Mouse (Mus musculus) testis, postnatal 10 days (tissue): ENCODE measurements at regions not wholly inside any gene's neighbourhood (a gene's known extent, or its start where the extent isn't known, plus 50 kb on each side); places are given as distances from the start of the nearest gene placed in this dataset.

Source experiments
- DNase-seq: peaks from one replicate; pipeline ENCODE4 v3.0.0; 2021; ENCODE audit warnings: low spot score

DNA sequence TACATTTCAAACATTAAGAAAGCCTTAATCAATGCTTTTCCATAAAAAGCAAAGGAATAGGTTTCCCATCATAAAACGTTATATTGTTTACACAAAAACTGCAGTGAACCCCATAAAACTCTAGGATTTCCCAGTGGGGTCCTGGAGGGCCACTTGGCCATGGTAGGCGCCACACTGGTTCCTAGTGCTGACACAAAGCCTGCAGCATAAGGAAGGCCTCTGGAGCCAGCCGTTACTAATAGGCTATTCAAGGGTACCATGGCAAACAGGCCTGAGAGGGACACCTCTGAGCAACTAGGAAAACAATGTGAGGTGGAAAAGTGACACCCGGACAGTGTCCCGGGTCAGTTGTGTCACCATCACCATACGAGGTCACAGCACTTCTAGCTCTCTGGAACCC is 231.9 kb downstream of the Ttc32 start:
- no peak for DNase-seq

DNA sequence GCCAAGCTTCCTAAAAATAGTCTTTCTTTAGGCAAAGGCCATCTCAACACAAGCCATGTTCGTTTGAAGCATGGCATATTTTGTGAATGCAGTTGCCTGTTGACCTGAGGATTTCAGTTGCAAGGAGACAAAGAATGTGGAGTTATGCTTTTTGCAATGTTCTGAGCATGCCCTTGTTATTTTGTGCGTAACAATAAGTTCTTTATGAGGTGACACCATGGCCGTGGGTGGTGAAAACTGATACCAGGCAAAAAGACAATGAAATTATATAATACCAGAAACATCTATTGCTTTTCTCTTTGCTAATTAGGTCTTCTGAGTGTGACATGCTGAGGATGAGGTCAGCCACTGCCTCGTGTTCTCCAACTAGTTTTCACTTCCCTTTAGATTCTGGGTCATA is 236.4 kb downstream of the Ttc32 start:
- no peak for DNase-seq

DNA sequence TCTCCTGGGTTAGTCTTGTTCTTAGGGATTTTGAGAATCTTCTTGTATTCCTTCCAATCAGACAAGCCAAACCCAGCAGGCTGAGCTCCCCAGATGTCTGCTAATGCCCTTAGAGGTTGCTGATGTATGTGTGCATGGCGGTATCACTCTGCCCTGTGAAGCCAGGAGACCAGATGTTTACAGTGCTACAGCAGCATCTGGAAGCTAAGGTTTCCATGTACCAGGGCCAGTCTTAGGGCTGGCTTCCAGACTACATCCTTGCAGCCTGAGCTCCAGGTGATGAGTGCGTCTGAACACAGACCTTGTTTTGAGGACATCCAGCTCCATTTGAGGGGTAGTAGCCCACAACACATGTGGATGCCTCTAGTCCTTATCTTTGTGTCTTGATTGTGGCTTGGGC is 241.7 kb downstream of the Ttc32 start:
- DNase-seq = no peak

DNA sequence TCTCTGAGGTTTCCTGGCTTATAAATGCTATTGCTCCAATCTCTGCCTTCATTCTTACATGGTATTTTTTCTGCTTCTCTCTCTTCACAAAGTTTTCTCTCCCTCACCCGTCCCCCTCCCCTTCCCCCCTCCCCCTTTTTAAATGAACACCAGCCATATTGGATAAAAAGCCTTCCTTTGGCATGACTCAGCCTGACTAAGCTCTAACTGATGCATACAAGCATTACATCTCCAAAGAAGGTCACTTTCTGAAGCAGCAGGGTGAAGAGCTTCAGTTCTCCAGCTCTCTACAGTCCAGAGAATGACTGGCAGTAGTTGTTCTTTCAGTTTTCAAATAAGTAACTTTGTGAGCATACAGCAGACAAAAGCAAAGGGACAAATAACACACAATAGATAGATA is 244.4 kb downstream of the Ttc32 start:
- DNase-seq = no peak

DNA sequence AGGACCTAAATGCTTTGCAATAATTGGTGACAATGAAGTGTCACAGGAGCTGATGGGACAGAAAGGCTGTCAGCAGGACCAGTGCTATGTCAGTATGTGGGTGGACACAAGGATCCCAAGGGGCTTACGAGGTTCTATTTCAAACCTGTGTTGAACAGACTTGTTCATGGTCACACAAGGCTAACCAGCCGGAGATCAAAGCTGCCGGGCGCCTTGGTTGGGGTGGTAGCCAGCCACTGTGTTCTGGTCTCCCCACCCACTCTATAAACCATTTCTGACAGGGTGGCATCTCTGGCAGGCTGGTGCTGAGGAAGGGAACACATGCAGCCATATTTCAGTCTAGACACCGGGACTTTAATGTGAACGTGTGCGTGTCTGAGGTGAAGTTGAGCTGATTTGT is 245.9 kb downstream of the Ttc32 start:
- no peak for DNase-seq

DNA sequence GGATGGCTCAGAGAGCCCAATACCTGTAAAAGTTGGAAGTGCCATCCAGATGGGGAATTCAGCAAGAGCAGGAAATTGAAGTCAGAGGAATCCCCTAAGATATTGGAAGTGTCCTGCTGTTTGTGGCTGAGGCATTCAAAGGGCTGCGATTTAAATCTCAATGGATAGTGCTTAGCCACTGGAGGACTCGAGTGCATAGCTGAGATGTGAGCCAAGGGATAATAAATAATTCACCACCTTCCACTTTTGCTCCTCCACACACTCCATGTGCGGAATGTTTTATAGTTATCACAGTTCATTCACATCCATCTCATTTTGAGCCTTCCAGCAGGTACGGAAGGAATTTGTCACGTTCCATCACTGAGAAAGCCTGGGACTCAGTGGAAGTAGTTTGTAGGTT is 248.9 kb downstream of the Ttc32 start:
- no peak for DNase-seq

DNA sequence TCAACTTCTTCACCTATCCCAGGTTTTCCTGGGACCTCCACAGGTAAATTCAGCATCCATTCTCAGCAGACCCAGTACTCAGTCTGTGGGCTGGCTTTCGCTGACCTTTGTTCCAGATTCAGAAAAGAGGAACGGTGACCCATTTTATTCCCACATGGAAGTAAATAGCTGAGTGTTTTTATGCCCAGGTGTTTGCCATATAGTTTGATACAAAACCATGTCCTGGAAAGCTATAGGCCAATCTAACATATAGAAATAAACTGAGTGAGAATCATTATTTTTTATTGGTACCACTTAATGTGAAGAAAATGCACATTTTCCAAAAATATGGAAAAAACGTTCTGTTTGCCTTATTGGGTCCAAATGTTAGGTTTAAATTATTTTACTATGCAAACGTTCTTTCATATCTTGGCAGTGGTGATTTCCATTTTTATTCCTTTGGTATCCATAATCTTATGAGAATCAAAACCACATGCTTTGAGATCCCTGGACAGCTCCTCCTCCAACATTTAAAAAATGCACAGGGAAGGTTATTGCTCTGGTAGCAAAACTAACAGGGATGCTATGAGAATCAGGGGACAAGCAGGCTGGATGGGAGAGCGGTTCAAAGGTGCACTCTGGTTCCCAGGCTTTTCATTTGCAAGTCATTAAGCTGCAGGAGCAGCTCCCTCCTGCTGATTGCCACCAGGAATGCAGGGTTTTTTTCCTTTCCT is 250.3 kb downstream of the Ttc32 start:
- DNase-seq = no peak

DNA sequence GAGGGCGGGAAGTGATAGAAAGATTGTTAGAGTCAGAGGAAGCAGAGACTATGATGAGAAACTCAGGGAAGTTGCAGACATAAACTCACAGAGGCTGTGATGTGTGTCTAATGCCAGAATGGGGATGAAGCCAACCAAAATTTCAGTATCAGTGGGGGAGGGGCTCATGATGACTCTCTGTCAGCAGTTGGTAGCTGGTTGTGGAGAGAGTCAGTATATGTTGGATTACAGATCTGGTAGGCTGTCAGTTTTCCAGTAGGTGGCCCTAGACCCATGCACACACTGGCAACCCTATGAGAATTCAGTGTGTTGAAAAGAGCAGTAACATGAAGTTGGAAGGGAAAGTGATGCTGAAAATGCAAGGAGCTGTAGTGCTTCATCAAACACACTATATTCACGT is 257.5 kb downstream of the Ttc32 start:
- no peak for DNase-seq

DNA sequence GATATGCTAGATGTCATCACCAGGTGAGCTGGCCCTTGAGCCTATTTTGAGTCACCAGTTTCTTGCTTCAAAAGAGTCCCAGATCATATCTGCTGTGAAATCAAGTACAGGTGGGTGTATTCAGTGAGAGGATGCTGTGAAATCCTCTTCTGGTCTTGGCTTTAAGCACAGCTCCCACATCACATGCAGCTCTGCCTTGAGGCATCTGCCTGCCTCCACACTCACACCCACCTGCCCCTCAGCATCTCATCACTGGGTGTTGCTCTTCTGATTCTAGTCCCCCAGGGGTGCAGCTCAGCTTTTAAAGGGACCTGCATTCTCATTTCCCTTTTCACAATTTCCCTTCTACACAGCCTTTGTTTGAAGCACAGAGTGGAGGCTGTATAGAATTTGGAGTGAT is 262.9 kb downstream of the Ttc32 start:
- no peak for DNase-seq

DNA sequence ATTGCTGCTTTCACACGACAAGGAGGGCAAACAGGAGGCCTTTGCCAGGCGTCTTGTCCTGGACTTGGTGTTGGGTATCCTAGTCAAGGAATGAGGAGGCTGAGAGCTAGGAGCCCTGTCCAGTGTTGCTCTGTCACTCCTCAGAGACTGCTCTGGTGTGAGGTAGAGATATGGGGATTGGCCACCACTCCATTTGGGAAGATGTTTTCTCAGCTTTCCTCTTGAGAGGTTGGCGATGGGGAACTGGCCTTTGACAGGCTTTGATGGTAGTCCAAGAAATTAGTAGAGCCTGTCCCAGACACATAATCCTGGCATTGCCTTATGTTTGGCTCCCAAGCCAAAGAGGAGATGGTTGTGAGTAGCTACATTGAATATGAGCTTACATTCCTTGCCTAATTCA is 265.4 kb downstream of the Ttc32 start:
- DNase-seq = no peak

DNA sequence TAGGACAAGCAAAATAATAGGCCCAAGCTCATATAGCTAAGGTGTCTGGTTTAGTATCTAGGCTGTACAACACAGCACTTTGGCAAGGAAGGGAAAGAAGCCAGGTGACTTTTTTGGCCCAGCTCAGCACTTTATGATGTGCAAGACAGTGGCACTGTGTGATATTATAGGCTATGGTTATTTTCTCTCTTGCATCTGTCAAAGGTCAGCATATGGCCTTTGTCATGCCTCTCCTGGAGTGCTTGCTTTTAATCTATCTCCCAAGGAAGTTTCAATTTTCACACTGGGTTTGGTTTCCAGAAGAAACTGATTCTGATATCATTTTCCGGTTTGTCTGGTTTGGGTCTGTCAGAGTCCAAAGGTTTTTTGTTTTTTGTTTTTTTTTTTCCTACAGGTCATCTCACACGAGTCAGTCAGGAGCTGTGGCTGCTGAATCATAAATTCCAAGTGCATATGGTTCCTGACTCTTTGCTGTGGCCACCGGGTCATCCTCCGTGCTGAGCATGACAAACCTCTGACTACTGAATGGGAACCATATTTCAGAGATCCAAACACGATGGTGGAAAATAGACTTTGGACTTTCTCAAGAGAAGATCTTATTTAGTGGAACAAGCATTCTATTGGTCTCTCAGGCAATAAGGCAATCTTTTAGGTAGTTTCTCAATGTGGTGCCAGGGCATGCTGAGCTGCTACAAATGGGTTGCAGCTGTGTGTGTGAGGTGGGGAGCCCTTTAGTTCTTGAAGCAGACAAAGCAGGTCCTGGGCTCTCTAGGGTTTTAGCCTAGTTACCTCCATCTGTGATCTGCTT is 269.3 kb downstream of the Ttc32 start:
- DNase-seq = no peak

DNA sequence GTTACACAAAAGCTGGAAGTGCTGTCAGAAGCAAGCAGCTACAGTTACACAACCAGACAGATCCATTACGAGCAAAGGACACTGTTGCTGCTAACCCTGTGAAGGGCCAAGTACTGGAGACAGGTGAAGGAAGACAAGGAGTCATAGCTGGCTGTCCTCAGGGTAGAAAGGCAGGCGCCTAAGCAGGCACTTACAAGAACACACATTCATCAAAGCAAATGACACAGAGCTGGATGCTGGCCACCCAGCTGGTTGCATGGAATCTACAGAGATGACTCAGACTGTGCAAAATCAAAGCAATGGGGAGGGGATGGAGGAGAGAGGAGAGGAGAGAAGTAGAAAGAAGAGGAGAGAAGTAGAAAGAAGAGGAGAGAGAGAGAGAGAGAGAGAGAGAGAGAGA is 265.8 kb upstream of the Osr1 start:
- DNase-seq = no peak

DNA sequence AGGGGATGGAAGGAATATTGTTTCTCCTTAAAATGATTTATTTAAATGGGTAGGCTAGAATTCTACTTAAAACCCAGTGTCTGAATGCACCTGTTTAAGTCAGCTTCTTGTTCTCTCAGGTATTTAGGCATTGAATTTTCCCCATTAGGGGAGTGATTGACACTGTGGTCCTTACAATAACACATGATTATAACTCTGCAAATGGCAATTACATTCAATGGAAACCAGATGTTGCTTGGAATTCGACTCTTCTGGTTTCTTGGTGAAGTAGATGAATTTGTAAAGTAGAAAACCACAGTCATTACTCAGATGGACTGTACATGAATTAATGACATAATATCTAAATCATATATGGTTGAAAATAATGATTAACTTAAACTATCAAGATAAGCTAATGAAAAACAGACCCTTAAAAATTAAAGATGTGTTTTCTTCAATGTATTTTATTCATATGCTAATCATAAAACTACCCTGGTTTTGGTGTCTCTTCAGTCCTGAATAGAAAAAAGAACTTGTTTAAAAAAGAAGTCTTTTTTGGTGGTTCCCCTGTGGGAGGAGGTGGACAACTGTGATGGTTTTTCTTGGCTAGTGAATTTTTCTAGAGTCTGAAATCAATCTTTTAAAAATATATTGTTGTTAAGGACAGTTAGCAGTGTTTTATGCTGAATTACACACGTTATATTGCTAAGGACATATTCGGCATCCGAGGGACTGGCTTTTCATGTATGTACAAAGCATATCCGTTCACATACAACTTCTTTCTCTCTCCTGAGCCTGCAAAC is 231.8 kb upstream of the Osr1 start:
- DNase-seq = no peak

DNA sequence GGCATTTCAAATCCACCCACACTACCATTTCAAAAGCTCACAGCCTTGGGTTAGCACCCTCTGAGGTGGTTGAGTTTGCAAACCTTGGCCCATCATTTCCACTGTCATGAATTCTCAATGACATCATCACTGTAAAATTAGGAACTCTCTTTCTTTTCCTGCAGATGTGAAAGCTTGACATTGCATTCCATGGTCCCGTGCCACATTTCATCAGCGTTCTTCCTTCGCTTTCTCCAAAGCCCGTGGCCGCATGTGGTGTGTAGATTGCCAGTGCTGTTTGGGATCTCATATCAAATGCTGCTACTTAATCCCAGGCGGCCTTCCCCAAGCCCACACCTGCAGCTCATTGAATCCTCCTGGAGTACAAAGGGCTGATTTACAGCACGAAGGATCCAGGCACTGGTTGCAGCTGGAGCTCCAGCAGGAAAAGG is 231.1 kb upstream of the Osr1 start:
- no peak for DNase-seq

DNA sequence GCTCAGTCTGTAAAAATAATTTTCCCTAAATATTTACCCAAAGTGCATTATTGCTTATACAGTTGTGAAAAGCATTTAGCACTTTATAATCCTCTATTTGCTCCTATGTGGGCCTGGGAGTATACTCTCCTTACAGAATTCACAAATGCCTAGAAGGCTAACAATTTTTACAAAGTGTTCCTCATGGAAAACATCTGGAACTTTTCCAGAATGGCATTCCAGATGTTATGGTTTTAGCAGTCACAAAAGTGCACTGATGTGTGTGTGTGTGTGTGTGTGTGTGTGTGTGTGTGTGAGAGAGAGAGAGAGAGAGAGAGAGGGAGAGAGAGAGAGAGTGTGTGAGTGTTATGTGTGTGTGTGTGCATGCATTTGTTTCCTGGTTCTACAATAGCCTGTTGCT is 229.1 kb upstream of the Osr1 start:
- DNase-seq = no peak

DNA sequence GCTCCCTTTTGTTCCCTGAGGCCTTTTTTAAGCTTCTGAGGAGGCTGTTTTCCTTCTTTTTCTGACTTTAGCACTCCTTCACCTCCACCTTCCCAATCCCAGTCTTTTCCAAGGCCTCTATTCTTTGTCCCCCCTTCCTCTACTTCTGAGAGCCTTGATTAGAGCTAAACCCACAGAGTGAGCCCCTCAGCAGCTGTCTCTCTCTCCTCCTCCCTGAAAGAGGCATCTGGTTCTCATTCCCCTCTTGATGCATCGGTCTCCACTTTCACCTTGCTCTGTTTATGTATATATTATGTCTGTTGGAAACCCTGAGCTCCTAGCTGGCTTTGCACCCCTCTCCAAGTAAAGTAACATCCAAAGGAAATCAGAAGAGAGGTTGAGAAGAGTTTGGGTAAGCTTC is 224.6 kb upstream of the Osr1 start:
- DNase-seq = no peak

DNA sequence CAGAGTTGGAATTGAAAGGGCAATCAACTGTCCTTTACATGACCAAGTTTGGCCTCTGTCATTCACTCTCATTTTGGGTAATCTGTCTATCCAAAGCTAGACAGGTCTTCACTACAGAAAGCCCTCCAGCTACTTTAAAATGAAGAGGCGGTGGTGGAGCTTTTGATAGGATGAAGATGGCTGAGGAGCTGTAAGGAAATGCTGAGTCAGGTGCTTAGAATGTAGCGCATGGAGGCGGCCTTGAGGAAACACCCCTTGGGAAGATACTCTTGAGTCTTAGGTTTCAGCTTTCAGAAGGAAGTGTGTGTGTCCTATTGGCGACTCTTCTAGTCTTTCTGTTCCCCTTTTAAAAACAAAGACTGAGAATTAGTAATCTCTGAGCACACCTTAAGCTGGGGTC is 214.4 kb upstream of the Osr1 start:
- DNase-seq = no peak

DNA sequence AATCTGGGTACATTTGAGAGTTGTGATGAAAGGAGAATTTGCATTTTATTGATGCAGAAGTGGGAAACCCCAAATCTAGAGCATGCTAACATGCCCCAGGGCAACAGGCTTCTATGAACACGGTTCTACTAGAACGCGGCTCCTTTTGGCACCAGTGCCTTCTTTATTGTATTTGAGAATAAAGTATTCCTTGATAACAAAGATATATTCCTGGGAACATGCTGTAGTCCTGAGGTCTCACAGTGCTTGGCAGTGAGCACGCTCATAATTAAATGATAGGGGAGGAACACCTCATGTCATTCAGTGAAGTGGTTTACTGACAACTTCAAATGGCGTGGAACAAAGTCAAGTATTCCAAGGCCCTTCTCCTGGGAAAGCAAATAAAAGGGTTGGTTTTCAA is 212.1 kb upstream of the Osr1 start:
- no peak for DNase-seq

DNA sequence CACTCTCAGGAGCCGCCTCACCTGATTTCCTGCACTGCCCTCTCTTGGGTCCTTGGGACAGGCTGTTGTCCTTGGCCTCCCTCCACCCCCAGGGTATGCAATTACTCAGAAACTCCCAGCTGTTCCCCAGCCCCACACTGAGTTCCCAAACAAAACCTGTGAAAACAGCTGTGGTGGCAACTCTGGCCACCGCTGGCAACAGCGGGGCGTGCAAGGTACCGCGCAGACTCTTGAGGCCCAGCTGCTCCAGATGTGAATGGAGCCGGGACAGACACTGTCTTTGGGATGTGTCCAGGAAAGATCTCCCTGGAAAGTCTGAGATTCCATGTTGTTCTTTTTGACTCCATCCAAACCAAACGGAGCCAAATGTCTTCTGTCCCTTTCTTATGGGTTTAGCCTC is 211.0 kb upstream of the Osr1 start:
- peak; percentile 39 for DNase-seq

DNA sequence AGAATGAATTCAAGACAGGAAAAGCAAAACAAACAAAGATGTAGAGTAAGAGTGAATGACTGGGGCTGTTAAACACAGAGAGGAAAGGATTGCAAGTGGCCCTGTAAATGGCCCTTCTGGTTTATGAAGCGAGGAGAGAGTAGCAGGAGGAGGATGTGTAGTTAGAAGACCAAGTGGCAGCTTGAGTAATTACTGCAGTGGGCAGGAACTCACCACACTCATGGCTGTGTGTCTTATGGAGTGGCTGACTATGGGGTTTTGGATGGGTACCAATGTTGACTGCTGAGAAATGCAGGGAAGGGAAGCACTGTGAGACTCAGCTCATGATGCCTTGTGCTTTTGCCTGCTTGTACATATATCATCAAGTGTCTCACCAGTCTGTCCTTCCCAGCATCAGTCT is 204.0 kb upstream of the Osr1 start:
- DNase-seq = no peak

DNA sequence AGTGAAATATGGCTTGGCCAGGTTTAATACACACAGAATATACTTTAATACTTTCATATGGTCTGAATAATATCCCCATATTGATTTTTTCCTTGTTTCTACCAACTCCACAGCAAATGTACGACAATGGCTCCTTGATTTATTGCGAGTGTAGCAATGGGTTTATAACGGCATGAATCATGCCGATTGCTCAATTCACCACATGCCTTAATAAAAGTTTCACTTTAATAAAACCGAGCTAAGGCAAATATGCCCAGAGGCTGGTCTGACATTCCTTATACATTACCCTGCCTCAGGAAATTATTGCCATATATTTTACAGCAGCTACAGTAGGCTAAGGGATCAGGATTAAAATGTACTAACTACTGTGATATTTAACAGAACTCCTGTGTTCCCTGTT is 201.2 kb upstream of the Osr1 start:
- no peak for DNase-seq

DNA sequence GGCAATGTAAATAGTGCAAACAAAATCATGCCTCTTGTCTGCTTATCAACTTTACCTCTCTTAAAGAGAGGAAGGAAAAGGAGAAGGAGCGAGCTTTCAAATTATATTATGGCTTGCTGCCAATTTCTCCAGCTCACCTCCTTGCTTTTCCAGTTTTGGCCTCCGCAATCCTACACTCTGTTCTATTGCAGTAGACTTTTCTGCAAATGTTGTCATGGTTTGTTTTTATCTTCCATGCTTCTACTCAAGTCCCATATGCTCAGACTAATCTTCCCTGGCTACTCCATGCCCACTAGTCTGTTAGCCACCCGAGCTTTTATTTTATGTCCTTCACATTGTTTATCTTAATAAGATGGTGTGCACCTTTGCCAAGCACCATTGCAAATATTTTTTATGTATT is 168.0 kb upstream of the Osr1 start:
- DNase-seq = no peak

DNA sequence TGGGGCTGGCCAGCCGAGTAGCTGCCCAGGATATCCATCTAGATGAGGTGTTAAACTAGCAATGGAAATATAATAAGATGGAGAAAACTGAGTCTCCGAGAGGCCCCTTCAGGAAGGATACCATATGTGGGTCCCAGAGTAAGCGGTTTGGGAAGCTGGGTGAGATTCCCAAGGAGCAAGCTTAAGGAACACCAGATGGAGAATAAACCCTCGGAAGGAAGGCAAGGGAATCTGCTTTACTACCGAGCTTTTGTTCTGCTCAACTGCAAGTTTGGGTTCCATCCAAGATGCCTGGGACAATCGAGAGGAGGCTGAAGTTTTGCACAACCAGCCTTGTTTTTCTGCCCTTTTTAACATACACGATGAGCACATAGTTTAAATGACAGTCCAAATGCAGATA is 164.9 kb upstream of the Osr1 start:
- DNase-seq = no peak
